Mouse (Mus musculus) bone marrow macrophage, adult 2 months (primary cell): Measurements from ENCODE around the gene 2310033P09Rik.

Source experiments
- CTCF ChIP-seq: IDR thresholded peaks from 2 replicates; pipeline ENCODE4 v1.5.1; 2012; ENCODE audit warnings: low read depth, mild to moderate bottlenecking, low read length, moderate library complexity
- POLR2A ChIP-seq: IDR thresholded peaks from 2 replicates; pipeline ENCODE4 v1.6.1; 2012; ENCODE audit warnings: mild to moderate bottlenecking, low read depth, low read length, borderline replicate concordance

- no peak for TF ChIP-seq CTCF
- TF ChIP-seq POLR2A = no peak
These were observed 51.5 kb downstream of the 2310033P09Rik start for GRCm38 (mm10) chr11:59259647-59260046.
